Mouse (Mus musculus) kidney, adult 8-10 months (tissue): ENCODE measurements around the gene Gm12794.
"Not testable (repeated sequence)": the region's sequence is repeated elsewhere in the genome, so short reads cannot be mapped to it uniquely, and the experiment has no call there.

Experiments
- DNase-seq, 2 experiments: peaks; one replicate each; pipeline ENCODE4 v3.0.0; 2022

The Gm12794 gene

DNA sequence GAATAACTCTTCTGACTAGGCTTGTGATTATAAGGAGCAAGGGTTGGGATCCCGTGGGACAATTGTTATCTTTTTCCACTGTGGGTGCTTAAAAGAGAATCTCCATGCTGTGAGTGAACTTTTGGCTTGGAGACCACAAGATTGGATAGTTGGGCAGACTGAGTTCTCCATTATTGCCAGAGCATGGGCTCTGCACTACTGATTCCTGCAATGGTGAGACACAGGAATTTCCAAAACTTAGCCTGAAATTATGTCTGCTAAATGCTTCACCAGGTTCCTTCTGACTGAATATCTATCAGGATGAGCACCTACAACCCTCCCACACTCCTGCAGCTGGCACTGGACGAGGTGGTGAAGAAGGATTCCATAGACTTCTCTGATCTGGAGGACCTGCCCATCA lies at the start of gene Gm12794:
Gene Gm12794, plus strand, starts transcription at position 301 of the 400 bp plus-strand sequence.
- not testable (repeated sequence) for DNase-seq

DNA sequence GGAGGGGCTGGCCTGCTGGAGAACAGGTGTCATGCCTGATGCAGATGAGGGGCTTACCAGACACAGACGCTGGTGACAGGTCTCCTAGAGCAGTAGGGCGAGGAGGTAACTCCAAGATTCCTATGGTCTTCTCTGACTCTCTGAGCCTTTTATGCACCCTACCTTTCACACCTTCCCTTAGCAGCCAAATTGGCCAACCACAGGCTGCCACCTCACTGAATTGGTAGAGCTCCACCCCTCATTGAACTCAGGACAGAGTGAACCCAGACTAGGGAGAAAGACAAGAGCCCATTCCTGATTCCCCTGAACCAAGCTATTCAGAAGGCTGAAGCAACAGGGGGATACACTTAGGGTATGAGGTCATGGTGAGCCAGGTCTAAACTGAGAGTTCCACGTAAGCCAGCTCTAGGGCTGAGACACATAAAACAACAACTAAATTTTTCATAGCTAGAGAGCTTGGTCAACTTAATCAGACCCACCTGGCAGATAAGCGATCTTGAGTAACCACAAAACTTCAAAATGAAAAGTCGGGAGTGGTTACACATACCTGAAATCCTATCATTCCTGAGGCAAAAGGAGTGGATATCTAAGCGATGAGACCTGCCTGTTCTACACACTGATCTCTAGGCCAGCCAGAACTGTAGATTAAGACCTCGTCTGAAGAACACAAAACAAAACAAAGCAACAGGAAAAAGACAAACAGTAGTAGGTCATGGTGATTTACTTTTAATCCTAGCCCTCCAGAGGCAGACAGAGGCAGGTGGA lies 46.4 kb upstream of the Gm12794 start, which contains the start of gene C130073F10Rik:
Gene C130073F10Rik, minus strand, starts transcription at position 134 of the 765 bp plus-strand sequence.
- no peak for DNase-seq

DNA sequence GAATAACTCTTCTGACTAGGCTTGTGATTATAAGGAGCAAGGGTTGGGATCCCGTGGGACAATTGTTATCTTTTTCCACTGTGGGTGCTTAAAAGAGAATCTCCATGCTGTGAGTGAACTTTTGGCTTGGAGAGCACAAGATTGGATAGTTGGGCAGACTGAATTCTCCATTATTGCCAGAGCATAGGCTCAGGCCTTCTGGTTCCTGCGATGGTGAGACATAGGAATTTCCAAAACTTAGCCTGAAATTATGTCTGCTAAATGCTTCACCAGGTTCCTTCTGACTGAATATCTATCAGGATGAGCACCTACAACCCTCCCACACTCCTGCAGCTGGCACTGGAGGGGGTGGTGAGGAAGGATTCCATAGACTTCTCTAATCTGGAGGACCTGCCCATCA lies 31.4 kb upstream of the Gm12794 start, which contains the start of gene Gm12800:
Gene Gm12800, plus strand, starts transcription at position 301 of the 400 bp plus-strand sequence.
- not testable (repeated sequence) for DNase-seq

DNA sequence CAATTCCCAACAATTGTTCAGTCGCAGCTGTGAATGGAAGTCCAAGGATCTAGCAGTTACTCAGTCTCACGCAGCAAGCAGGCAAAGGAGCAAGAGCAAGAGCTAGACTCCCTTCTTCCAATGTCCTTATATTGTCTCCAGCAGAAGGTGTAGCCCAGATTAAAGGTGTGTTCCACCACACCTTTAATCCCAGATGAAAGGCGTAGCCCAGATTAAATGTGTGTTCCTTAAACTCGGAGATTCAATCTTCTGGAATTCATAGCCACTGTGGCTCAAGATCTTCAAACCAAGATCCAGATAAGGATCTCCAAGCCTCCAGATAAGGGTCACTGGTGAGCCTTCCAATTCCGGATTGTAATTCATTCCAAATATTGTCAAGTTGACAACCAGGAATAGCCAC lies 40.7 kb downstream of the Gm12794 start, which contains the start of gene Gm12790:
Gene Gm12790, minus strand, starts transcription at position 101 of the 400 bp plus-strand sequence.
- not testable (repeated sequence) for DNase-seq

DNA sequence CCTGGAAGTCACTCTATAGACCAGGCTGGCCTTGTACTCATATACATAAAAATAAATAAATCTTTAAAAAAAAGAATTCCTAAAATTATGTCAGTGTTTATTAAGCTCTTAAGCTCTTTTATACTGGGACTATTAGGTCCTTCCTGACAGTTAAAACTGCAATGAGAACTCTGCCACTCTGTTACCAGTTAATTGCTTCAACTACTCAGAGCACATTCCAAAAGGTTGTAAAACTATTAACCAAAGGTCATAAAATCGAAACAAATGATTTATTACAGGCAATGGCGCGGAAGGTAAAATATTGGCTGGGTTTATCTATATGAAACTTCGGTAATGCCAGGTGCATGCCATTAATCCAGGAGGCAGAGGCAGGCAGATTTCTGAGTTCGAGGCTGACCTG lies 45.5 kb downstream of the Gm12794 start:
- no peak for DNase-seq

DNA sequence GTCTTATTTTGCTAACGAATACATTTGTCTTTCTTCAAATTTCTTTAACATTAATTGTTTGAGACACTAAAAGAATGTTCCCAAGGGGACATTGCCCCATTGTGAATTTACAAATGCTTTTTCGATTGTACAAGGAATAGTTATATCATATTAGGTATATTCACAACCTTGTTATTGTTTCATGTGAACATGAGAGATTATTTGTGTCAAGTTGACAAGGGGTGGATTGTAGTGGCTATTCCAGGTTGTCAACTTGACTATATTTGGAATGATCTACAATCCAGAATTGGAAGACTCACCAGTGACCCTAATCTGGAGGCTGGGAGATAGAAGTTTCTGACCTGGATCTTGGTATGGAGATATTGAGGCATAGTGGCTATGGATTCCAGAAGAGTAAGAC lies 46.1 kb downstream of the Gm12794 start, which contains the start of gene Gm12789:
Gene Gm12789, plus strand, starts transcription at position 301 of the 400 bp plus-strand sequence.
- DNase-seq: not testable (repeated sequence)
